Mouse (Mus musculus) bone marrow, adult 2 months (tissue): ENCODE data around the gene Tent5b. TPM values are rescaled to one million over a fixed set of nuclear protein-coding genes. Genes with fewer than 3 reads are reported as not detected.

Source experiments
- H3K27ac ChIP-seq: fragments of 200-500 bp; 2 replicates; pipeline ENCODE4 v1.5.1; 2012; ENCODE audit warnings: low read depth, mild to moderate bottlenecking, control low read depth, inconsistent platforms, low read length; ENCODE audit not compliant: control insufficient read depth, poor library complexity, insufficient read depth
- H3K4me1 ChIP-seq: fragments of 200-500 bp; 2 replicates; pipeline ENCODE4 v1.6.1; 2011; ENCODE audit warnings: low read length; ENCODE audit not compliant: control insufficient read depth, insufficient read depth
- H3K4me3 ChIP-seq: fragments of 200-500 bp; replicated peaks from 2 replicates; pipeline ENCODE3; 2011; ENCODE audit warnings: mild to moderate bottlenecking, low read depth, low read length, control low read depth; ENCODE audit not compliant: control insufficient read depth
- CTCF ChIP-seq: fragments of 200-500 bp; IDR thresholded peaks from 2 replicates; pipeline ENCODE4 v1.5.1; 2011; ENCODE audit warnings: low read length, control low read depth; ENCODE audit not compliant: control insufficient read depth, insufficient read depth
- POLR2A ChIP-seq: fragments of 200-500 bp; IDR thresholded peaks from 2 replicates; pipeline ENCODE4 v1.6.1; 2011; ENCODE audit warnings: low read depth, mild to moderate bottlenecking, control low read depth, low read length, borderline replicate concordance; ENCODE audit not compliant: control insufficient read depth
- WGBS: fragments of 180-500 bp; shearing (Covaris S2); methylation state at CpG from one replicate; pipeline ENCODE4 v1.1.7; 2018; 5-methylcytosine and 5-hydroxymethylcytosine counted together
- polyA plus RNA-seq: library from polyadenylated mRNA; stranded (reverse); fragments of >200 nt; gene quantifications from 2 replicates; pipeline ENCODE4 v1.2.4, GENCODE M21; 2011; ENCODE audit warnings: low replicate concordance; ENCODE audit not compliant: missing spikeins, insufficient read depth, insufficient read length

The Tent5b gene
- polyA plus RNA-seq, 1 experiment: not detected

- Histone ChIP-seq H3K4me3 (no peak overlapping the region), H3K27ac (no peak overlapping the region), H3K4me1 (no peaks in the 10 kb centered on the region; the same call in 1 of the 2 replicates)
- no peak for TF ChIP-seq POLR2A
- TF ChIP-seq CTCF: no peak
- WGBS: 61% methylated on average over 6 of the region's 6 CpGs
Observed at GRCm38 (mm10) chr4:133480754-133481153, 822 bp downstream of the Tent5b start.

DNA sequence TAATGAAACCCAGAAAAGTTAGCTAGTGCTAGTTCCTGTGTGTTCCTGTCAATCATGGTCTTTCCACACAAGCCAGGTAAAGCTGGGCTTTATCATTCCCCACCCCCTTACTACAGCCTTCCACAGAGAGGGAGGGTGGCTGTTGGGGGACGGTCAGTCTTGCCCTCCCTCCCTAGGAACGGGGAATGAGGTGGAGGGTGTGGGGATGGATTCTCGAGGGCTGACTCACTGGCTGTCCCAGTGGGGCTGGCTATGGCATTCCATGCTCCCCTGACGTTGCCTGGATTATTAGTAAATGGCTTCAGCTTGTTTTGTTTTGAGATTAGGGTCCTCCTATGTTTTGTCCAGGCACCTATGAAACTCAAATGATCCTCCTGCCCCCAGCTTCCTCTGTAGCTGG is 1.6 kb downstream of the Tent5b start:
- no peak overlapping the region for H3K27ac ChIP-seq
- H3K4me3 ChIP-seq: no peak overlapping the region
- no peaks in the 10 kb centered on the region; the same call in 1 of the 2 replicates for H3K4me1 ChIP-seq
- WGBS: 61% methylated on average over 4 of the region's 4 CpGs
- no peak for TF ChIP-seq POLR2A
- no peak for TF ChIP-seq CTCF

- WGBS: 79% methylated on average over 3 of the region's 3 CpGs
- TF ChIP-seq POLR2A (no peak), CTCF (no peak)
Observed at GRCm38 (mm10) chr4:133482479-133482878, 2.5 kb downstream of the Tent5b start.

DNA sequence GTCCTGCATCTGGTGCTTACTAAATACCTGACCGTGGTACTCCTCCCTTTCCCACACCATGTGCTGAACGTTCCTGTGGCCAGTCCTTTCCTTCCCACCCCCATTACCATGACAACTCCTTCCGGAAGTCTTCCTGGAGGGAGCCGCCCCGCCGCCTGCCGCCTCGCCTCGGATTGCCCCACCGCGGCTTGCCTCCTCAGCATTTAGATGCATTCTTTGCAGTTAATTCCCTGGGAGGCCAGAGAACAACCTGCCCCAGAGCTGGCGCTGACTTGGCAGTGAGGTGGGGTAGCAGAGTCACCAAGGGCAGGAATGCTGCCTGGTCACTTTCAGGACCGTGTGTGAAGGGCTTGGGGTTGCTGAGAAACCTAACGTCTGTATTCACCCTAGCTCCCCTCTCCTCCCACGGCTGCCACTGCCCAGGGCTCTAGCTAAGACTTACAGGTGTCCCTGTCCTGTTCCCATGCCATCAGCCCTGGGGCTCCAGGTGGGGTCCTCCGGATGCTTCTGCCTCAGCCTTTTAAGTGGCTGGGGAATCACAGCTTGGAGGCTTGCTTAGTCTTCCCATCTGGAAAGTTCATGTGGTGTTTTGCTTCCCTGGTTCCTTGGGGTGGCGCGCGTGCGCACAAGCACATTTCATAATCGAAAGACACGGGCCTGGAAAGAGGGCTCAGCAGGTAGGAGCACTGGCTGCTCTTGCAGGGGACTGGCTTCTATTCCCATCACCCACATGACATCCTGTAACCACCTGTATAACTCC is 4.5 kb downstream of the Tent5b start:
- WGBS: 18% methylated on average over 22 of the region's 22 CpGs
- H3K4me1 ChIP-seq: no peaks in the 10 kb centered on the region; the same call in 1 of the 2 replicates
- TF ChIP-seq POLR2A (no peak), CTCF (no peak)

More at GRCm38 (mm10) chr4:133482479-133482878, 2.5 kb downstream of the Tent5b start:
- H3K4me3 ChIP-seq: no peak overlapping the region
- no peak overlapping the region for H3K27ac ChIP-seq
- H3K4me1 ChIP-seq: no peaks in the 10 kb centered on the region; the same call in 1 of the 2 replicates

DNA sequence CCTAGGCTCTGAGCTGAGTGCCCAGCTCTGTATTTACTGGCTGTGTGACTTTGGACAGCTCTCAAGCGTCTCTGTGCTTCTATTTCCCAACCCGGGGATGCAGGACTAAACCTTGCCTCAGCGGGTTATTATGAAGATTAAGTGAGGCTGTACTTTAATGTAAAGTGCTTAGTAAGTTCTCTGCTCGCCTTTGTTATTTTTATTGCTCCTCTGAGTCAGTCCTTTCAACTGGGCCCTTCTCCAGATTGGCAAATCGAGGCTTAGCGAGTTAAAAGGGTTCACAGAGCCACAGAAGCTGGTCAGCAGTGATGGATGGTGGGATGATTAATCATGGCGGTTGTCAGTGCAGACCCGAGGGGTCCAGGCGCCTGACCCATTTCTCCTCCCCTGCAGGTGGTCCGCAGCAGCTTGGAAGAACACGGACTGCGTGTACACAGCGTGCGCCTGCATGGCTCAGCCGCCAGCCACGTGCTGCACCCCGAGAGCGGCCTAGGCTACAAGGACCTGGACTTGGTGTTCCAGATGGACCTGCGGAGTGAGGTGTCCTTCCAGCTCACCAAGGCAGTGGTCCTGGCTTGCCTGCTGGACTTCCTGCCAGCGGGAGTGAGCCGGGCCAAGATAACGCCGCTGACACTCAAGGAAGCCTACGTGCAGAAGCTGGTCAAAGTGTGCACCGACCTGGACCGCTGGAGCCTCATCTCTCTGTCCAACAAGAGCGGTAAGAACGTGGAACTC is 5.9 kb downstream of the Tent5b start:
- 86% methylated on average over 28 of the region's 28 CpGs for WGBS
- Histone ChIP-seq H3K27ac (no peak overlapping the region), H3K4me3 (no peak overlapping the region), H3K4me1 (no peaks in the 10 kb centered on the region)
- TF ChIP-seq CTCF (no peak), POLR2A (no peak)

More for the DNA sequence above, 4.5 kb downstream of the Tent5b start:
- H3K27ac ChIP-seq: no peak overlapping the region
- H3K4me3 ChIP-seq: no peak overlapping the region

DNA sequence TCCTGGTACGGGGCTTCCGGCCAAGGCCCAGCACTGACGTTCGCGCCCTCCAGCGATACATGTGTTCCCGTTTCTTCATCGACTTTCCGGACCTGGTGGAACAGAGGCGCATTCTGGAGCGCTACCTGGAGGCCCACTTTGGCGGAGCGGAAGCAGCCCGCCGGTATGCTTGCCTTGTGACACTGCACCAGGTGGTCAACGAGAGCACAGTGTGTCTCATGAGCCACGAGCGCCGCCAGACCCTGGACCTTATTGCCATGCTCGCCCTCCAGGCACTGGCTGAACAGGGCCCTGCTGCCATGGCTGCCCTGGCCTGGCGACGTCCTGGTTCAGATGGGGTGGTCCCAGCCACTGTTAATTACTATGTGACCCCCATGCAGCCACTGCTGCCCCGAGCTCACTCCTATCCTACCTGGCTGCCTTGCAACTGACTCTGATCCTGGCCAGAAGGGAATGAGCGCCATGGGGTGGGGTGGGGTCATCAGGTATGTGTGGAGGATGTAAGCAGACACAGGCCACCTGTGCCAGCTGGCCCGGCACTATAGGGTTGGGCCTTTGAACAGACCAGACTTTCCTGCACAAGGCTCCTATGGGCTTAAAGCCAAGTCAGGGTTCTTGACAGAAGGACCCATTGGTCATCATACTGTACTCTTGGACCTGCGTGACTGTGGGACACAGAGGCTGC is 6.9 kb downstream of the Tent5b start:
- no peak for TF ChIP-seq POLR2A
- TF ChIP-seq CTCF: no peak
- H3K4me1 ChIP-seq: no peaks in the 10 kb centered on the region
- no peak overlapping the region for H3K27ac ChIP-seq
- WGBS: 90% methylated on average over 26 of the region's 26 CpGs
- no peak overlapping the region for H3K4me3 ChIP-seq

DNA sequence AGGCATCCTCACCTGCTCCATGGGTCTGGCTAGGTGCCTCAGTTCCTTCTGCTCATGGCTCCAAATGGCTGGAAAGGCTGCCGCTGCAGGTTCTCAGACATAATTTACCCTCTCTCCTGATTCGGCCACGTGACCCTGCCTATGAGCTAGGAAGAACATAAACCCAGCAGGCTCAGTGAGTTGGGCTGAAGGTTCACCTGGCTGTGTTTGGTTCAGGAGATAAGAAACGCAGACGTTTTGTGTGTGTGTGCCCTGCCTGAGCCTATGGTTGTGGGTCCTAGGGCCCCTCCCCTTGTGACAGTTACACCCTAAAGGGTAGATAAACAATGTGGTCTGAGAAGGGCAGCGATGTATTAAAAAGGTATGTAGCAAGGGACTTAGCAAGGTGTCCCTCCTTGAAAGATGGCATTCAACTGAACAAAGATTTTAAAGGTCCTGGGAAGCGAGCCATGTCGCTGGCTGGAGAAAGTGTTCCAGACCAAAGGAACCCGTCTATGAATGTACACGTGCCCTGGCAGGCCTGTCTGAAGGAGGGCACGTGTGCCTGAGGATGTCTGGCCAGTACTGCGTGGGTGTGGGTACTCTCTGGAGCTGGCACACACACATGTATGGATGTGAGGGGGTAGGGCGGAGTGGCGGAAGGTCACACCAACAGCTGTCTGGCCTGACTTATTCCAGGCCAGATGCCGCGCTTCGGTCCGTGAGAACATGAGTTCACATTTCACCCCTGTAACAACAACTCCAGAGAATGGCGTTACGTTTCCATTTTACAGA is 8.9 kb downstream of the Tent5b start:
- H3K4me1 ChIP-seq: no peaks in the 10 kb centered on the region
- no peak overlapping the region for H3K4me3 ChIP-seq
- no peak for TF ChIP-seq CTCF
- WGBS: 78% methylated on average over 20 of the region's 20 CpGs
- no peak overlapping the region for H3K27ac ChIP-seq
